Comparison of ENCODE assay signal across 25 mouse cellular contexts in genomic region chr1:58407321-58407720, GRCm38 (mm10).
"Had no signal": no experiment of that assay in that cellular context is flagged by ENCODE, and none has a peak within 500 bp of the region (broad histone marks: within the 10 kb centered on the region; RNA-seq: fewer than 3 reads in every experiment).

No protein-coding gene starts in this region.

- H3K27me3 ChIP-seq: limb, embryonic 13.5 days; liver, embryonic 13.5 days; megakaryocyte, embryonic 14.5 days; neural tube, embryonic 12.5 days; neural tube, embryonic 15.5 days; stomach, embryonic 15.5 days had no signal

- H3K4me3 ChIP-seq: layer of hippocampus, adult 2 months; limb, embryonic 10.5 days; limb, embryonic 13.5 days; liver, embryonic 13.5 days; megakaryocyte, embryonic 14.5 days; neural tube, embryonic 12.5 days; neural tube, embryonic 15.5 days; stomach, embryonic 15.5 days had no signal

- H3K9me3 ChIP-seq: limb, embryonic 10.5 days; limb, embryonic 13.5 days; liver, embryonic 13.5 days; megakaryocyte, embryonic 14.5 days; neural tube, embryonic 12.5 days; neural tube, embryonic 15.5 days; stomach, embryonic 15.5 days had no signal

- ATAC-seq: inflammation-experienced regulatory T-cells, adult 6 months; intestine, embryonic 16.5 days; lung, postnatal 0 days had no signal

- H3K9ac ChIP-seq: limb, embryonic 13.5 days; liver, embryonic 13.5 days; lung, embryonic 14.5 days; neural tube, embryonic 12.5 days; neural tube, embryonic 15.5 days; stomach, embryonic 15.5 days had no signal

- H3K4me2 ChIP-seq: limb, embryonic 13.5 days; liver, embryonic 13.5 days; lung, embryonic 14.5 days; midbrain, embryonic 11.5 days; neural tube, embryonic 12.5 days; neural tube, embryonic 15.5 days; stomach, embryonic 15.5 days had no signal

- DNase-seq: kidney, adult 18-20 months; kidney, adult 9 months; kidney, postnatal 25 days; layer of hippocampus, adult 9-11 months; liver; liver, embryonic 13.5 days; lung, embryonic 14.5 days; retina, postnatal 1 day; right cerebral cortex, postnatal 25 days; spleen, adult 18-20 months; thymus, adult 18-20 months; thymus, postnatal 14 days; thymus, postnatal 4 days had no signal

- H3K4me1 ChIP-seq: limb, embryonic 10.5 days; limb, embryonic 13.5 days; liver, embryonic 13.5 days; neural tube, embryonic 12.5 days; neural tube, embryonic 15.5 days; stomach, embryonic 15.5 days had no signal

- H3K27ac ChIP-seq: layer of hippocampus, adult 2 months; limb, embryonic 10.5 days; limb, embryonic 13.5 days; liver, embryonic 13.5 days; macrophage; neural tube, embryonic 12.5 days; neural tube, embryonic 15.5 days; stomach, embryonic 15.5 days had no signal
